Comparison of ENCODE assay signal across 28 mouse cellular contexts in genomic region chr16:26400549-26400948, GRCm38 (mm10). TPM values are rescaled to one million over a fixed set of nuclear protein-coding genes. Genes with fewer than 3 reads are reported as not detected.
DNase-seq lines count a peak whose midpoint lies in the region; ATAC-seq and TF ChIP-seq lines count a peak whose summit lies in the region.
"Had no signal": no experiment of that assay in that cellular context is flagged by ENCODE, and none has a peak within 500 bp of the region (broad histone marks: within the 10 kb centered on the region; RNA-seq: fewer than 3 reads in every experiment).

No protein-coding gene starts in this region.

- peaks cover 5% of the 10 kb centered on the region; the same call in 1 of the 2 replicates for H3K4me1 ChIP-seq in kidney, adult 2 months (ENCODE audit: control insufficient read depth, insufficient read depth, low read length)
- H3K4me1 ChIP-seq in embryonic fibroblast, embryonic 13.5 days (ENCODE audit: control insufficient read depth, insufficient read depth, low read length), result 0 out of 2 replicates have a peak, but pooled peaks cover 2% of the 10 kb centered on the region
- no peaks in the 10 kb centered on the region for H3K4me1 ChIP-seq in intestine, embryonic 16.5 days (ENCODE audit: control insufficient read depth, insufficient read depth, low read length)
- H3K4me1 ChIP-seq: forebrain, embryonic 10.5 days; forebrain, embryonic 15.5 days; heart, embryonic 12.5 days; hindbrain, embryonic 13.5 days; liver, embryonic 13.5 days; midbrain, embryonic 13.5 days; neural tube, embryonic 15.5 days had no signal

- ATAC-seq in intestine, embryonic 16.5 days, result no peak
- ATAC-seq: CD4-positive, CD25-positive, alpha-beta regulatory T cell, adult 4 months; forebrain, embryonic 15.5 days; intestine, postnatal 0 days; lung, postnatal 0 days; midbrain, embryonic 13.5 days had no signal

- TF ChIP-seq POLR2A in kidney, adult 2 months (IDR thresholded peaks at IDR 0.05; ENCODE audit: low read depth, low read length), result no peak
- TF ChIP-seq POLR2A in embryonic fibroblast, embryonic 13.5 days (IDR thresholded peaks at IDR 0.05; ENCODE audit: low read depth, low read length), result no peak

- no peaks in the 10 kb centered on the region for H3K9me3 ChIP-seq in intestine, embryonic 16.5 days (ENCODE audit: control insufficient read depth, low read length)
- H3K9me3 ChIP-seq: forebrain, embryonic 10.5 days; forebrain, embryonic 15.5 days; heart, embryonic 12.5 days; hindbrain, embryonic 13.5 days; liver, embryonic 13.5 days; midbrain, embryonic 13.5 days; neural tube, embryonic 15.5 days had no signal

- H3K27ac ChIP-seq in kidney, adult 2 months (ENCODE audit: insufficient read depth, low read depth, low read length), result peak overlapping the region; percentile 45; the same call in 1 of the 2 replicates
- H3K27ac ChIP-seq in embryonic fibroblast, embryonic 13.5 days (ENCODE audit: insufficient read depth, low read length), result peak overlapping the region; percentile 85
- H3K27ac ChIP-seq in intestine, embryonic 16.5 days (ENCODE audit: low read length), result no peak overlapping the region
- H3K27ac ChIP-seq: forebrain, embryonic 10.5 days; forebrain, embryonic 15.5 days; hindbrain, embryonic 13.5 days; layer of hippocampus, adult 2 months; left cerebral cortex, adult 2 months; liver, embryonic 13.5 days; midbrain, embryonic 13.5 days; neural tube, embryonic 15.5 days had no signal

- H3K9ac ChIP-seq in intestine, embryonic 16.5 days (ENCODE audit: low read depth, low read length), result no peak overlapping the region
- H3K9ac ChIP-seq: forebrain, embryonic 15.5 days; heart, embryonic 12.5 days; hindbrain, embryonic 13.5 days; liver, embryonic 13.5 days; midbrain, embryonic 13.5 days; neural tube, embryonic 15.5 days had no signal

- no peak overlapping the region for H3K4me3 ChIP-seq in kidney, adult 2 months (ENCODE audit: insufficient read depth, low read depth, low read length)
- H3K4me3 ChIP-seq in embryonic fibroblast, embryonic 13.5 days (ENCODE audit: insufficient read depth, low read length), result no peak overlapping the region
- H3K4me3 ChIP-seq in intestine, embryonic 16.5 days (ENCODE audit: low read length), result no peak overlapping the region
- H3K4me3 ChIP-seq: forebrain, embryonic 10.5 days; forebrain, embryonic 15.5 days; heart, embryonic 12.5 days; hindbrain, embryonic 13.5 days; layer of hippocampus, adult 2 months; left cerebral cortex, adult 2 months; liver, embryonic 13.5 days; midbrain, embryonic 13.5 days; neural tube, embryonic 15.5 days had no signal

- no peak for TF ChIP-seq CTCF in kidney, adult 2 months (conservative IDR thresholded peaks at IDR 0.05; ENCODE audit: insufficient read depth, insufficient read length, low read depth, low read length)
- no peak for TF ChIP-seq CTCF in embryonic fibroblast, embryonic 13.5 days (IDR thresholded peaks at IDR 0.05; ENCODE audit: borderline replicate concordance, insufficient read depth, low read length)

- WGBS in kidney, adult 2 months, result 50% methylated on average over 4 of the region's 4 CpGs
- 69% methylated on average over 4 of the region's 4 CpGs for WGBS in intestine, embryonic 16.5 days

- no peaks in the 10 kb centered on the region for H3K36me3 ChIP-seq in kidney, adult 2 months (ENCODE audit: control insufficient read depth, insufficient read depth, low read length)
- H3K36me3 ChIP-seq in intestine, embryonic 16.5 days (ENCODE audit: control insufficient read depth, insufficient read depth, low read length), result no peaks in the 10 kb centered on the region
- H3K36me3 ChIP-seq: forebrain, embryonic 10.5 days; forebrain, embryonic 15.5 days; heart, embryonic 12.5 days; hindbrain, embryonic 13.5 days; liver, embryonic 13.5 days; midbrain, embryonic 13.5 days; neural tube, embryonic 15.5 days had no signal

- peak; percentile 2 for DNase-seq in kidney, adult 2 months
- DNase-seq in kidney, postnatal 36 days, result no peak
- DNase-seq in 3134 (ENCODE audit: extremely low read depth, insufficient read length, low spot score), result peak; percentile 7
- peak; percentile 10 for DNase-seq in kidney, postnatal 10 days
- DNase-seq in right cerebral cortex, postnatal 10 days (ENCODE audit: low spot score in 2 of 2), result no peak
- DNase-seq in right cerebral cortex, postnatal 4 days, result no peak
- DNase-seq: adrenal gland, adult 8-10 months; cerebellum, adult 8-10 months; cerebellum, postnatal 25 days; heart, postnatal 4 days; liver, embryonic 13.5 days; lung, postnatal 4 days; retina, postnatal 1 day; right cerebral cortex, postnatal 25 days; spleen, adult 18-20 months had no signal

- H3K4me2 ChIP-seq in intestine, embryonic 16.5 days (ENCODE audit: low read depth, low read length), result no peak overlapping the region
- H3K4me2 ChIP-seq: forebrain, embryonic 15.5 days; heart, embryonic 12.5 days; hindbrain, embryonic 13.5 days; liver, embryonic 13.5 days; midbrain, embryonic 13.5 days; neural tube, embryonic 15.5 days had no signal

- H3K27me3 ChIP-seq in kidney, adult 2 months (replicated peaks; ENCODE audit: control insufficient read depth, insufficient read depth, low read length), result no peaks in the 10 kb centered on the region
- no peaks in the 10 kb centered on the region for H3K27me3 ChIP-seq in intestine, embryonic 16.5 days (replicated peaks; ENCODE audit: control insufficient read depth, insufficient read depth, low read length)
- H3K27me3 ChIP-seq: forebrain, embryonic 15.5 days; heart, embryonic 12.5 days; hindbrain, embryonic 13.5 days; liver, embryonic 13.5 days; midbrain, embryonic 13.5 days; neural tube, embryonic 15.5 days had no signal

RNA-seq across cellular contexts. Expression of gene Cldn1, which starts 28.9 kb away (rescaled TPM):
- 17.7 and 18.2 TPM in 2 replicates for polyA plus RNA-seq in kidney, adult 2 months (2012; rRNA removed)
- 2.1 and 3.1 TPM in 2 replicates for polyA plus RNA-seq in embryonic fibroblast, embryonic 13.5 days (2011; ENCODE audit: insufficient read length, low read depth, missing spikeins)
- polyA plus RNA-seq in intestine, embryonic 16.5 days (2015; fragmentation: Nextera tagmentation; extraction: Ambion mirVana), result 5.5 and 5.6 TPM in 2 replicates
- polyA plus RNA-seq: CD4-positive, CD25-positive, alpha-beta regulatory T cell, adult 4 months had no signal

Comparison
In these comparisons a context has a peak if more than half of its experiments do, and no peak if none do; other contexts are left out.
1. DNase-seq: peak in kidney, adult 2 months (single experiment), 3134 (single experiment) and kidney, postnatal 10 days (single experiment); none in kidney, postnatal 36 days (0 of 2), right cerebral cortex, postnatal 10 days (0 of 2) and right cerebral cortex, postnatal 4 days (single experiment).